Mouse (Mus musculus) testis, adult 2 months (tissue): ENCODE measurements around the gene Elmo1.

ENCODE experiments used
- CTCF ChIP-seq: fragments of 200-500 bp; IDR thresholded peaks from 2 replicates; pipeline ENCODE4 v1.5.1; 2012; ENCODE audit warnings: low read depth, mild to moderate bottlenecking, inconsistent platforms, low read length, moderate library complexity; ENCODE audit not compliant: control insufficient read depth, insufficient read depth, insufficient replicate concordance
- POLR2A ChIP-seq: fragments of 200-500 bp; IDR thresholded peaks from 2 replicates; pipeline ENCODE4 v1.6.1; 2012; ENCODE audit warnings: low read depth, mild to moderate bottlenecking, inconsistent platforms, low read length, moderate library complexity; ENCODE audit not compliant: control insufficient read depth

DNA sequence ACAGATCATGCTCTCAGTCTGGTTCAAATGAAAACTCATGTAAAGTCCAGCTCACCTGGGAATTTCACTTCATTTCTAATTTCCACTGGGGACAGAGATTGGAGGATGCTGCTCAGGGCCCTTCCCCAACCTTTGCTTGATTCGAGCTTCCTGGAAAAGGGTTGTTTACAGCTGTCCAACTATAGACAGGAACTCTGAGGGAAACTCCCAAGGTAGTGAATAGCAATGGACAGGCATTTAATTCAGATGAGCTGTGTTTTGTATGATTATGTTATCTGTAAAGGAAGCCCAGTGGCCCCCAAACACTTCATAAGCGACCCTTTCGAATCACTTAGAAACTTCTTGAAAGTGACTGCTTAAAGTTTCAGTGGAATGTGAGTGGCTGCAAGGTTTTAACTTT lies 10.0 kb downstream of the Elmo1 start:
- TF ChIP-seq CTCF = no peak
- TF ChIP-seq POLR2A = no peak
